Mouse (Mus musculus) neutrophil, adult 59 days (primary cell): ENCODE results near the gene Clta. TPM values are rescaled to one million over a fixed set of nuclear protein-coding genes. Genes with fewer than 3 reads are reported as not detected.

ENCODE experiments used
- total RNA-seq, 2 experiments: library from RNA; stranded (reverse); gene quantifications; 1 replicate in 1 of 2; 2 replicates in 1 of 2; pipeline ENCODE4 v1.2.4; 2023

Gene Clta
- total RNA-seq: 100 to 1,000 TPM; 164 to 202 TPM

GRCm38 (mm10) chr4:44004126-44004525 lies at the start of gene Clta:
Clta (plus strand) TSS chr4:44004452.

GRCm38 (mm10) chr4:43957292-43957845 lies 46.9 kb upstream of the Clta start, which contains the start of gene Glipr2:
Glipr2 (plus strand) TSS chr4:43957401.

GRCm38 (mm10) chr4:43983181-43983580 lies 21.1 kb upstream of the Clta start, which contains the start of gene Ccin:
Ccin (plus strand) TSS chr4:43983483.

Other genes with a start within 250 kb of the Clta start
- gene Olfr159, start 233.4 kb upstream of the Clta start, total RNA-seq: not detected
- not detected for gene Olfr156, start 180.6 kb upstream of the Clta start, total RNA-seq
- not detected for gene Olfr157, start 164.3 kb upstream of the Clta start, total RNA-seq
- not detected for gene Olfr155, start 152.9 kb upstream of the Clta start, total RNA-seq
- gene Reck, start 128.9 kb upstream of the Clta start, total RNA-seq: 10 to 100 TPM; 10.7 to 18.1 TPM
- 100 to 1,000 TPM; 159 to 162 TPM for gene Glipr2, start 47.1 kb upstream of the Clta start, total RNA-seq
- 1 to 10 TPM; 1.1 to 1.8 TPM for gene Ccin, start 21.0 kb upstream of the Clta start, total RNA-seq
- 10 to 100 TPM; 21.1 to 28.8 TPM for gene Gne, start 79.7 kb downstream of the Clta start, total RNA-seq
- gene Rnf38, start 229.3 kb downstream of the Clta start, total RNA-seq: 100 to 1,000 TPM; 119 to 120 TPM